Mouse (Mus musculus): ENCODE measurements at regions not wholly inside any gene's neighbourhood (a gene's known extent, or its start where the extent isn't known, plus 50 kb on each side); places are given as distances from the start of the nearest gene placed in this dataset.

GRCm38 (mm10) chr16:89625710-89626109 lies 54.7 kb upstream of the Krtap11-1 start:
- no peak for DNase-seq (ENCODE audit: low spot score)

- DNase-seq (ENCODE audit: low spot score), result no peak
These were observed 54.3 kb upstream of the Krtap11-1 start for GRCm38 (mm10) chr16:89625253-89625652.

Data from ovary, adult 18-20 months (tissue).